Mouse (Mus musculus): Measurements from ENCODE around the gene Gm14698. TPM values are rescaled to one million over a fixed set of nuclear protein-coding genes. Genes with fewer than 3 reads are reported as not detected.
"Not testable (repeated sequence)": the region's sequence is repeated elsewhere in the genome, so short reads cannot be mapped to it uniquely, and the experiment has no call there.

Gene Gm14698
- 0.58 and 0.71 TPM in 2 replicates for polyA plus RNA-seq (2012; rRNA removed)

GRCm38 (mm10) chrX:68821059-68821458, at the start of gene Gm14698:
Gene Gm14698, plus strand, starts transcription at chrX:68821093.
- peak; percentile 36 for DNase-seq (ENCODE audit: low read depth)

DNA sequence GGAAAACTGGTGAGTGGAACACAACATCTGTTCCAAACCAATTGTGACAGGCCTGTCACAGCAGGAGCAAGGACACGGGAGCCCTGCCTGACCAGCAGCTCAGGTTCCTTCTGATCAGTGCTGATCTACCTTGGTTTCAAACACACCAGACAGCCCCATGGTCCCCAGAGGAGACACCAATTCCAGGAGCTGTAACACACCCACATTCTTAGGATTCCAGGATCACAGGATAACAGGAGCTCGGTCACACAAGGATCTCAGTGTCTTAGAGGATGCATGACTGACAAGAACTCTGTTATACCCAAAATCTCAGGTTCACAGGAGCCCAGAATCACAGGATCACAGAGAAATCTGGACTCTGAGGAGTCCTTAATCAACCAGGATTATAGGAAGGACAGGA, 444 bp upstream of the Gm14698 start:
- not testable (repeated sequence) for DNase-seq (ENCODE audit: low read depth)

DNA sequence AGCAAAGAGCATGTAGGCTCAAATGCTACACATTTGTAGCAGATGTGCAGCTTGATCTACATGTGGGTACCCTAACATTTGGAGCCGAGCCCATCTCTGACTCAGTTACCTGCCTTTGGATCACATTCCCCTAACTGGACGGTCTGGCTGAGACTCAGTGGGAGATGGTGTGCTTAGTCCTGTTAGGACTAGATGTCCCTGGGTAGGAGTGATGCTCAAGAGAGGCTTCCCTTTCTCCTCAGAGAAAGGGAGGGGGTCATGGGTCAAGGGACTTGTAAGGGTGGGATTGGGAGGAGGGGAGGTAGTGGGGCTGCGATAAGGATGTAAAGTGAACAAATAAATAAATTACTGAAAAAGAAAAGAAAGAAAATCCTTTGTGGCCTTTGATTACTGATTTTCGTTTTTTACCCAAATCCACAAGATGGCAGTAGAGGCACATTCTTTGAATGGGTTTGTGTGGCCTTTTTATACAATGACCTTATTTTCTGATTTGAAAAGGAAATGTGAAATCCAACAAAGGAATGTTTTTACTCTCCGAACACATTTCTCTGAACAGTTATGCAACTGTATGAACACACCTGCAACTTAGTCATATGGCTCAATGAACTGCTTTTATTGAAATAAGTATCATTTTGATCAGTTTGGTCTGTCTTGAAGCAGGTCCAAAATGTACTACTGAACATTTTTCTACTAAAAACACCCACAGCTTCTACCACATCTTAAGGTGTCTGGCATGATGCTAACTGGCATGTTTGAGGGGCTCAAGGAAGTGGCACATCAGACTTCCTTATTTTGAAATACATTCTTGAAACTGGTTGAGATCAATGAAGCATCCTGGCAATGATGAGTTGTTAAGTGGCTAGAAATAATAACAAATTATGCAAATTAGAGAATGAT, 18.9 kb downstream of the Gm14698 start:
- DNase-seq (ENCODE audit: low read depth) = peak; percentile 75
- TF ChIP-seq POLR2A (IDR thresholded peaks at IDR 0.05; ENCODE audit: borderline replicate concordance, extremely low read depth, insufficient read depth, insufficient read length, poor library complexity, severe bottlenecking) = no peak
- TF ChIP-seq CTCF (IDR thresholded peaks at IDR 0.05; ENCODE audit: borderline replicate concordance, extremely low read depth, insufficient read depth, insufficient read length) = no peak

GRCm38 (mm10) chrX:68865145-68865544, 44.3 kb downstream of the Gm14698 start:
- TF ChIP-seq CTCF (IDR thresholded peaks at IDR 0.05; ENCODE audit: borderline replicate concordance, extremely low read depth, insufficient read depth, insufficient read length) = no peak
- no peak for TF ChIP-seq POLR2A (IDR thresholded peaks at IDR 0.05; ENCODE audit: borderline replicate concordance, extremely low read depth, insufficient read depth, insufficient read length, poor library complexity, severe bottlenecking)
- DNase-seq (ENCODE audit: low read depth) = peak; percentile 1

Other genes with a start within 250 kb of the Gm14698 start
- gene Fmr1, start 142.6 kb upstream of the Gm14698 start, polyA plus RNA-seq (2012; rRNA removed) = 41.5 and 45.9 TPM in 2 replicates
- 0.23 and 0.34 TPM in 2 replicates for gene Fmr1nb, start 59.3 kb upstream of the Gm14698 start, polyA plus RNA-seq (2012; rRNA removed)
- not detected in 2 replicates for gene Gm6812, start 72.0 kb downstream of the Gm14698 start, polyA plus RNA-seq (2012; rRNA removed)

Data from brain, embryonic 14.5 days (tissue).